Mouse (Mus musculus) heart, postnatal 0 days (tissue): ENCODE data around the gene Pde8b.

Experiments
- CTCF ChIP-seq: IDR thresholded peaks from 2 replicates; pipeline ENCODE4 v1.5.1; 2016; ENCODE audit warnings: antibody characterized with exemption, control low read depth, low read depth
- EP300 ChIP-seq: IDR thresholded peaks from 2 replicates; pipeline ENCODE4 v1.6.1; 2016; ENCODE audit warnings: antibody characterized with exemption, low read depth

GRCm38 (mm10) chr13:95109555-95109954, 140.6 kb downstream of the Pde8b start:
- TF ChIP-seq EP300 (no peak), CTCF (peak; percentile 34)
